Mouse (Mus musculus) heart, embryonic 16.5 days (tissue): Measurements from ENCODE around the gene Klrd1. TPM values are rescaled to one million over a fixed set of nuclear protein-coding genes. Genes with fewer than 3 reads are reported as not detected.
"Not testable (repeated sequence)": the region's sequence is repeated elsewhere in the genome, so short reads cannot be mapped to it uniquely, and the experiment has no call there.

Source experiments
- ATAC-seq: fragments of 200-750 bp; cut with Nextera tagmentation; replicated peaks from 2 replicates; pipeline ENCODE4 v1.8.0; 2017; ENCODE audit warnings: moderate number of reproducible peaks; ENCODE audit not compliant: insufficient read depth, low FRiP score; ENCODE audit errors: extremely low read depth
- H3K27ac ChIP-seq: fragments of 300-500 bp; sonication (generic); 2 replicates; pipeline ENCODE4 v1.5.1; 2014; ENCODE audit warnings: mild to moderate bottlenecking, low read length, control low read depth, moderate library complexity
- H3K27me3 ChIP-seq: fragments of 300-500 bp; sonication (generic); 2 replicates; pipeline ENCODE4 v1.6.1; 2014; ENCODE audit warnings: low read length, mixed read lengths; ENCODE audit not compliant: control insufficient read depth, insufficient read depth
- H3K36me3 ChIP-seq: fragments of 300-500 bp; sonication (generic); 2 replicates; pipeline ENCODE4 v1.6.1; 2014; ENCODE audit not compliant: control insufficient read depth, insufficient read depth
- H3K4me1 ChIP-seq: fragments of 300-500 bp; sonication (generic); 2 replicates; pipeline ENCODE4 v1.6.1; 2014; ENCODE audit warnings: low read length, mixed read lengths; ENCODE audit not compliant: control insufficient read depth, insufficient read depth
- H3K4me2 ChIP-seq: fragments of 300-500 bp; sonication (generic); 2 replicates; pipeline ENCODE4 v1.6.1; 2014; ENCODE audit warnings: low read depth, mild to moderate bottlenecking, control low read depth, low read length
- H3K4me3 ChIP-seq: fragments of 300-500 bp; sonication (generic); 2 replicates; pipeline ENCODE4 v1.5.1; 2014; ENCODE audit warnings: mild to moderate bottlenecking, control low read depth, low read length
- H3K9ac ChIP-seq: fragments of 300-500 bp; sonication (generic); 2 replicates; pipeline ENCODE4 v1.6.1; 2014; ENCODE audit warnings: low read length, control low read depth
- H3K9me3 ChIP-seq: fragments of 300-500 bp; sonication (generic); replicated peaks from 2 replicates; pipeline ENCODE4 v1.6.1; 2016; ENCODE audit warnings: low read length; ENCODE audit not compliant: control insufficient read depth
- WGBS: fragments of 180-500 bp; shearing (Covaris S2); extraction: QIAGEN DNeasy Blood & Tissue Kit; methylation state at CpG from one replicate; pipeline ENCODE4 v1.1.7; 2014; 5-methylcytosine and 5-hydroxymethylcytosine counted together
- polyA plus RNA-seq: library from polyadenylated mRNA; unstranded; fragments of >200 nt; fragmentation: Nextera tagmentation; extraction: Ambion mirVana; gene quantifications from 2 replicates; pipeline ENCODE4 v1.2.1, GENCODE M21; 2015

Gene Klrd1
- polyA plus RNA-seq, 1 experiment from 2014 or later, result 2.6 TPM

GRCm38 (mm10) chr6:129643237-129643636 is 51.7 kb downstream of the Klrd1 start, which contains the start of gene Klrc3:
Klrc3 (minus strand) TSS chr6:129643337.
- not testable (repeated sequence) for H3K9ac ChIP-seq, H3K27me3 ChIP-seq, ATAC-seq, H3K27ac ChIP-seq, H3K9me3 ChIP-seq, H3K4me1 ChIP-seq, H3K4me3 ChIP-seq, H3K36me3 ChIP-seq, H3K4me2 ChIP-seq
- 74% methylated on average over 3 of the region's 3 CpGs for WGBS

- not testable (repeated sequence) for H3K9ac ChIP-seq, H3K9me3 ChIP-seq, H3K4me2 ChIP-seq, H3K4me1 ChIP-seq, ATAC-seq, H3K4me3 ChIP-seq, H3K27me3 ChIP-seq, H3K36me3 ChIP-seq, H3K27ac ChIP-seq
- 62% methylated on average over 2 of the region's 3 CpGs for WGBS
Observed at GRCm38 (mm10) chr6:129644054-129644453, 52.5 kb downstream of the Klrd1 start.

Other genes starting within 250 kb of the Klrd1 start
- gene Clec12a, start 249.1 kb upstream of the Klrd1 start, polyA plus RNA-seq, result 1.1 and 1.3 TPM in 2 replicates
- 0.12 and 0.21 TPM in 2 replicates for gene Clec12b, start 205.9 kb upstream of the Klrd1 start, polyA plus RNA-seq
- gene Clec1b, start 194.5 kb upstream of the Klrd1 start, polyA plus RNA-seq, result 3.9 and 4.7 TPM in 2 replicates
- 0.39 and 0.45 TPM in 2 replicates for gene Clec9a, start 182.9 kb upstream of the Klrd1 start, polyA plus RNA-seq
- 6.2 and 8.6 TPM in 2 replicates for gene Clec1a, start 139.8 kb upstream of the Klrd1 start, polyA plus RNA-seq
- gene Olr1, start 84.6 kb upstream of the Klrd1 start, polyA plus RNA-seq, result 0.30 and 0.39 TPM in 2 replicates
- gene Tmem52b, start 79.2 kb upstream of the Klrd1 start, polyA plus RNA-seq, result 0.05 TPM in 1 of 2 replicates, not detected in the other
- gene Gabarapl1, start 58.6 kb upstream of the Klrd1 start, polyA plus RNA-seq, result 39.7 and 41.8 TPM in 2 replicates
- not detected in 2 replicates for gene Klre1, start 13.9 kb upstream of the Klrd1 start, polyA plus RNA-seq
- 0.75 and 1.2 TPM in 2 replicates for gene Klrk1, start 32.1 kb downstream of the Klrd1 start, polyA plus RNA-seq
- gene Klrc3, start 51.6 kb downstream of the Klrd1 start, polyA plus RNA-seq, result not detected in 2 replicates
- 0.14 and 0.47 TPM in 2 replicates for gene Klrc2, start 68.9 kb downstream of the Klrd1 start, polyA plus RNA-seq
- 0.17 and 0.84 TPM in 2 replicates for gene Klrc1, start 87.2 kb downstream of the Klrd1 start, polyA plus RNA-seq
- gene Klri1, start 125.3 kb downstream of the Klrd1 start, polyA plus RNA-seq, result not detected in 2 replicates
- 0.07 TPM in 1 of 2 replicates, not detected in the other for gene Klri2, start 148.7 kb downstream of the Klrd1 start, polyA plus RNA-seq
- not detected in 2 replicates for gene Gm156, start 192.5 kb downstream of the Klrd1 start, polyA plus RNA-seq